Mouse (Mus musculus) cortical plate, adult 2 months (tissue): ENCODE data around the gene Thbs2. TPM values are rescaled to one million over a fixed set of nuclear protein-coding genes. Genes with fewer than 3 reads are reported as not detected.

Source experiments
- H3K27ac ChIP-seq: fragments of 200-500 bp; 2 replicates; pipeline ENCODE4 v1.5.1; 2012; ENCODE audit warnings: low read length, control low read depth, inconsistent platforms; ENCODE audit not compliant: insufficient read depth
- H3K4me1 ChIP-seq: fragments of 200-500 bp; 2 replicates; pipeline ENCODE4 v1.6.1; 2011; ENCODE audit warnings: low read length; ENCODE audit not compliant: control insufficient read depth, insufficient read depth
- H3K4me3 ChIP-seq: fragments of 200-500 bp; 2 replicates; pipeline ENCODE4 v1.5.1; 2011; ENCODE audit warnings: mild to moderate bottlenecking, low read length, control low read depth; ENCODE audit not compliant: insufficient read depth
- CTCF ChIP-seq: fragments of 200-500 bp; IDR thresholded peaks from 2 replicates; pipeline ENCODE4 v1.5.1; 2011; ENCODE audit warnings: mild to moderate bottlenecking, control low read depth, low read length; ENCODE audit not compliant: insufficient read depth; ENCODE audit errors: extremely low read depth
- POLR2A ChIP-seq: fragments of 200-500 bp; IDR thresholded peaks from 2 replicates; pipeline ENCODE4 v1.6.1; 2011; ENCODE audit warnings: mild to moderate bottlenecking, low read length, control low read depth; ENCODE audit not compliant: insufficient read depth; ENCODE audit errors: extremely low read depth
- polyA plus RNA-seq: library from polyadenylated mRNA; depleted of rRNA; stranded (reverse); fragments of >200 nt; gene quantifications from 2 replicates; pipeline ENCODE4 v1.2.3, GENCODE M21; 2012; rRNA removed

Gene Thbs2
- 4.5 and 4.9 TPM in 2 replicates for polyA plus RNA-seq

DNA sequence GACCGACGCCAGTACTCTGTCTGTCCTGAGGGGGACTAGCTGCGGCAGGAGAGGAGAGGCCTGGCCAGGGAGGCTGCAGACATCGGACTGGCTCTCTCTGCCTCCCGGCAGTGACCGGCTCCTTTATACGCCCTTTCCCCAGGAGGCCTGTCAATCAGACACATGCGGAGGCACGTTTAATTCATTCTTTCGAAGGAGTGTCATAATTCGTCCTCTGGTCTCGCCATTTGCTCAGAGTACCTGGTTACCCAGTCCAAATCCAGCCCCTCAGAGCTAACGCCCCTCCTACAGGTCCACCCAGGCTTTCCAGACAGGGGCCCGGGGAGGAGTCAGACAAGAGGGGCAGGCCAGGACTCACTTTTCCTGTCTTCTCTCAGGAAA, at the start of gene Thbs2:
TSS of gene Thbs2 (minus strand) at position 242 of the 381 bp plus-strand sequence.
- TF ChIP-seq POLR2A (no peak), CTCF (no peak)
- Histone ChIP-seq H3K4me1 (no peaks in the 10 kb centered on the region), H3K4me3 (0 out of 2 replicates have a peak within 1 kb of the TSS, but pooled peaks have one; percentile 29), H3K27ac (no peak within 1 kb of the TSS)

DNA sequence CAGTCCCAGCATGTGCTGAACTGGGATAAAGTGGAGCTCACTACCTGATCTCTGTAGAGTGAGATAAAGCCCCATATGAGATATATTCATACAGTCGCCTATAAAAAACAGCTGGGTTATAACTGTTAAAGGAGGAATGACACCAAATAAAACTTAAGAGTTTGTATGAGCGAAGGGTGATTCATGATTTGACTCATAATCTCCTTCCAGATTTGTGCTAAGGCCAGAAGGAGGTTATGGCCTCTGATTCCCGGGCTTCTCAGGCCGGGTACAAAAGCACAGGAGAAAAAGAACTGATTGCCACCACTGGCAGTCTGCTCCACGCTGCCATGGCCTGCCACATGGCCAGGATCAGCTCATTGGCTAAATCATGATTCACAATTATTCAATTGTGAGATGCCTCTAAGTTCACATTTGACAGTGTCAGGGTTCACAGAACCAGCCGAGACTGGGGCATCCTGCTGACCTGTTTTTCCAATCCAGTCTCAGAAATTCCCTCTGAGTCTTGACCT, 41.5 kb upstream of the Thbs2 start:
- Histone ChIP-seq H3K27ac (no peak overlapping the region), H3K4me3 (no peak overlapping the region), H3K4me1 (peaks cover 3% of the 10 kb centered on the region; the same call in 1 of the 2 replicates)
- TF ChIP-seq POLR2A: no peak
- TF ChIP-seq CTCF: no peak

DNA sequence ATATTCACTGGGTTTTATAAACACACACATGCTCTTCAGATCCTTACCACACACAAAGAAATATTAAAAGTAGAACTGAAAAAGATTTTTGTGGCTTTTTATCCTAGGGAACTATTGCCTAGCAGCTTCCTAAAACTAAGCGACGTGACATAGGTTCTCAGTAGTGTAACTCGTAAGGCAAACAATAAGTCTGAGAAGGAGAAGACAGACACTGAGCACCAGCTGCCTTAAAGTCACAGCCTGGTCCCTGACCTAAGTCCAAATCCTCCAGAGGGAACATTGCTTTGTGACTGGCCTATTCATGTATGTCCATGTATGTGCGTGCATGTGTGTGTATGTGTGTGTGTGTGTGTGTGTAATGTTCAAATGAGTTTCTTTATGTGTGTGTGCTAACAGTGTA, 40.3 kb upstream of the Thbs2 start:
- Histone ChIP-seq H3K27ac (no peak overlapping the region), H3K4me1 (peaks cover 3% of the 10 kb centered on the region; the same call in 1 of the 2 replicates), H3K4me3 (no peak overlapping the region)
- TF ChIP-seq POLR2A (no peak), CTCF (no peak)

DNA sequence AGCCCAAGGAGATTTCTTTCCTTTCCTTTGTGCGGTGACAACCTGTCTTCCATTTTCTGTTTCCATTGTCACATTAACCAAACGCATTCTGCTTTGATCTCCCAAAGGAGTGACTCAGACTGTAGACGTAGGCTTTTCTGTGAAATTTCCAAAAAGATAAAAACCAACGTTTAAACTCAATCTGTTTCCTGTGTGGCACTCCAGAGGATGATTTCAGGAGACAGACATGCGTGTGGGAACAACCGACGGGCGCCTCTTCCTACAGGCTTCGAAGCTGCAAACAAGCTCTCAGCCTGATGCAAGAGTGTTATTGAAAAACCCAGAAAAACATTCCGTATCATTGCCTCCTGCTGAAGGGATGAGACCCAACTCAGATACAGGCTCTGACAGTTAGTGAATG, 39.9 kb upstream of the Thbs2 start:
- Histone ChIP-seq H3K4me3 (no peak overlapping the region), H3K27ac (no peak overlapping the region)

DNA sequence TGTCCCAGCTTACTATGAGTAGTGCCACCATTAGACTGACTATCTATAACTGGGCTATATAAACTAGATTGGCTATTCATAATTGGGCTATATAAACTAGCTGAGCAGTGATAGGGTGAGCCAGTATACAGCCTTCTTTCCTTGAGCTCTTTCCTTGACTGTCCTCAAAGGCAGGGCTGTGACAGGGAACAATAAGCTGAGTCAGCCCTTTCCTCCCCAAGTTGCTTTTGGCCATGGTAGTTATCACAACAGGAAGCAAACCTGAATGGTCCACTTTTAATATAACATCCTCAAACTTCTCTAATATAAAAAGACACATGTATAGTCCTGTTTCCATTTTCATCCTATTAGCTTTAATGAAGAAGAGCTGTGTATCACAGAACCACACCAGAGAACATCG, 39.0 kb upstream of the Thbs2 start:
- Histone ChIP-seq H3K4me1 (peaks cover 3% of the 10 kb centered on the region; the same call in 1 of the 2 replicates), H3K4me3 (no peak overlapping the region), H3K27ac (no peak overlapping the region)
- no peak for TF ChIP-seq CTCF
- no peak for TF ChIP-seq POLR2A

More for the DNA sequence above, 39.9 kb upstream of the Thbs2 start:
- H3K4me1 ChIP-seq: peaks cover 3% of the 10 kb centered on the region; the same call in 1 of the 2 replicates
- no peak for TF ChIP-seq CTCF
- TF ChIP-seq POLR2A: no peak

DNA sequence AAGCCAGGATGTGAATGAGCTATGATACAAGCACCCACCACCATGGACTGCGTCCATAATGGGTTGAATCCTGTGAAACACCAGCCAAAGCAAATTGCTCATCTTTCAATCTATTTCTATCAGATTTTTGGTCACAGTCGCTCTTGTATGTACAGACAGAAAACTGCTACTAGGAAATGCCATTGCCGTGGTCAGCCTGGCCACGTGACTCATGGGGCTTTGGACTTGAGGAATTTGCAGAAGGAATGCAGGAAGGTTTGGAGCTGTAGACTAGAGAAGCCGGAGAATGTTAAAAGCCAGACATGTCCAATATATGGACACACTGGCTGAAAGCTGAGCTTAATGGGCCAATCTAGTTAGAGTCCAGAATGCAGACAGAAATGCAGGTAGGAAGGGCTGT, 36.6 kb upstream of the Thbs2 start:
- Histone ChIP-seq H3K4me3 (no peak overlapping the region), H3K4me1 (peaks cover 3% of the 10 kb centered on the region; the same call in 1 of the 2 replicates), H3K27ac (no peak overlapping the region)
- TF ChIP-seq CTCF (no peak), POLR2A (no peak)

DNA sequence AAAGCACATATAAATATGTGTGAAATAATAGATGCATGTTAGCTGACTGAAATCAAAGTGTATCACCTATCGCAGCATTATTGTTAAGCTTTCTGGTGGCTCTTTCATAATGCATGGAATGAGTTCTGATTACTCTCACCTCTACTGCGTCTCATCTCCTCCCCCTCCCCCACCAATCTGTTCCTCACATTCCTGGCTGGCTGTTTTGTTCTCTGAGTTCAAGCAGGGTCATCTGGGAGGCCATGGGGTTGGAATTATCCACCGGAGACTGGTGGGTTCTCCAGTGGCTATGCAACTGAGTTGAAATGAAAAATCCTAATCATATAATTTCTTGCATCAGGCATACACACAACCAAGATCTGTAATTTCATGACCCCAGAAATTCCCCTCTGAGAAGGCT, 33.4 kb upstream of the Thbs2 start:
- H3K4me3 ChIP-seq: no peak overlapping the region
- no peak overlapping the region for H3K27ac ChIP-seq
- H3K4me1 ChIP-seq: no peaks in the 10 kb centered on the region
- TF ChIP-seq POLR2A (no peak), CTCF (no peak)

DNA sequence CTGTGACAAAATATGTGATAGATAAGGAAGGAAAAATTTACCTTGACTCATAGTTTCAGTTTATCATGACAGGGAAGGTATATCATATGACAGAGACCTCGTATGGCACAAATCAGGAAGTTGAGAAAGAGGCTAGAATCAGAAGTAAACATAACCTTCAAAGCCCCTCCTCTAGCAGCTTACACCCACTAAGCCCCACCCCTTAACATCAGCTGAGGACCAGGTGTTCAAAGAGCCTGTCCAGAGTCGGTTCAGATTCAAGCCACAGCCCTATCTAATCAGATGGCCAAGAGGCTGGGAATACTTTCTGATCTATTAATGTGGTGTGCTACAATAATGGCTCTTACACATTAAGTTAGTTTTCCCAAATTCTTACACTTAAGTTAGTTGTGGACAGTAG, 30.8 kb upstream of the Thbs2 start:
- H3K4me1 ChIP-seq: no peaks in the 10 kb centered on the region
- H3K27ac ChIP-seq: no peak overlapping the region
- TF ChIP-seq CTCF (no peak), POLR2A (no peak)
- no peak overlapping the region for H3K4me3 ChIP-seq

DNA sequence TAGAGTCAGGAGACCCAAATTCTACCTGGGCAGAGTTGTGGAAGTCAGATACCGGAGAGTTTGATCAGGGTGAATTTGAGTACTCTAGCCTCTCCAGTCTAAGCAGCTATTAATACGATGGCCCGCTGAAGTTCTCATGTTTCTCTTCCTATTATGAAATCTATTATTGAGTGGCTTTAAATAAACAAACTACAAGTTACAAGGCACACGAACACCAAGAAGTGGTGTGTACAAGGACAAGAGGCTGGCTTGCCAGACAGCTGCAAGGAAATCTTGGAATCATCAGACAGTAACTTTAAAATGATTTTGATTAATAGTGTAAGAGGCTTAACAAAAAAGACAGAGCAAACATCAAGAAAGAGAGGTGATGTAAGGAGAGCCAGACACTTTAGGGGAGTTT, 27.3 kb upstream of the Thbs2 start:
- TF ChIP-seq CTCF (no peak), POLR2A (no peak)
- Histone ChIP-seq H3K27ac (no peak overlapping the region), H3K4me1 (no peaks in the 10 kb centered on the region), H3K4me3 (no peak overlapping the region)

DNA sequence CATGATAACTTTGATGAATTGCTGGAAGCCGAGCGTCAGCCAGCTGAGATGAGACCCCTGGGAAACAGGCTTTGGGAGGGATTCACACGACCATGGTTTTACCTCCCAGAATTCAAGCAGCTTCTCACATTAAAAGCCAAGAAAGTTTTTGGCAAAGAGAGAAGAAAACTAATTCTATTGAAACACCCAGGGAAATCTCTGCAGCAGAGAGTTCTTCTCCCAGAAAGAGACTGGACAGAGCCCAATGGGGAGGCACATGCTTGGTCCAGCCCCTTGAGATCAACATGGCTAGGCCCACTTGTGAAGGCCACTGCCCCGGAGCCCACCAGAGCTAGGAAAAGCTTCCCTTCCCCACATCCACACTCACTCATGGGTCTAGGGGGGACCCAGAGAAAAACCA, 26.9 kb upstream of the Thbs2 start:
- no peak for TF ChIP-seq POLR2A
- no peak for TF ChIP-seq CTCF
- Histone ChIP-seq H3K4me1 (no peaks in the 10 kb centered on the region), H3K27ac (no peak overlapping the region), H3K4me3 (no peak overlapping the region)

DNA sequence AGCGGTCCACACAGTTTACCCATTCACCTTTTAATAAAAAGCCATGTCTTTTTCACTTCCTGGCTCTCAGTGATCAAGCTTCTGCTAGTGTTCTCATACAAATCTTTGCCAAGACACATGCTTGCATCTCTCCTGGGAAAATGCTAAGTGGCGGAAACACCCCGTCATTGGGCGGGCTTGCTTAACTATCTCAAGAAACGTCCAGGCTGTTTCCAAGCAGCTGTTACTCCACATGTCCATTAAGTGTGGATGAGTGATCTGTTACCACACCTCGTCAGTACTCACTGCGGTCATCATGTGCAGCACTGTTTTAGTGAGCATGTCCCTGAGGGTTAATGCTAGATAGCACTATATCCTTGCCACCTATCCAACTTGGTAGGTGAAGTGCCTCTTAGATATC, 26.2 kb upstream of the Thbs2 start:
- no peak for TF ChIP-seq POLR2A
- TF ChIP-seq CTCF: no peak
- H3K27ac ChIP-seq: no peak overlapping the region
- H3K4me3 ChIP-seq: no peak overlapping the region
- H3K4me1 ChIP-seq: no peaks in the 10 kb centered on the region
